Mouse (Mus musculus) heart, adult 2 months (tissue): Measurements from ENCODE around the gene Rhoc. TPM values are rescaled to one million over a fixed set of nuclear protein-coding genes. Genes with fewer than 3 reads are reported as not detected.

Experiments used
- DNase-seq, 2 experiments: peaks; one replicate each; pipeline ENCODE4 v3.0.0; 2021
- H3K27ac ChIP-seq: fragments of 200-600 bp; 2 replicates; pipeline ENCODE4 v1.8.1; 2022
- H3K27me3 ChIP-seq: fragments of 200-500 bp; 2 replicates; pipeline ENCODE4 v1.6.1; 2012; ENCODE audit warnings: mild to moderate bottlenecking, low read length, inconsistent platforms, mixed read lengths; ENCODE audit not compliant: control insufficient read depth, insufficient read depth
- H3K36me3 ChIP-seq: fragments of 200-500 bp; 2 replicates; pipeline ENCODE4 v1.6.1; 2012; ENCODE audit warnings: low read length, inconsistent platforms; ENCODE audit not compliant: control insufficient read depth, insufficient read depth
- H3K4me1 ChIP-seq: fragments of 200-500 bp; 2 replicates; pipeline ENCODE4 v1.6.1; 2011; ENCODE audit warnings: low read length; ENCODE audit not compliant: control insufficient read depth, insufficient read depth
- H3K4me3 ChIP-seq: fragments of 200-600 bp; 2 replicates; pipeline ENCODE4 v1.8.1; 2022
- H3K79me2 ChIP-seq: fragments of 200-500 bp; replicated peaks from 2 replicates; pipeline ENCODE4 v1.6.1; 2012; ENCODE audit warnings: mild to moderate bottlenecking, inconsistent platforms, low read length, moderate library complexity, mixed read lengths; ENCODE audit not compliant: control insufficient read depth, insufficient read depth
- H3K9ac ChIP-seq: fragments of 200-500 bp; 2 replicates; pipeline ENCODE4 v1.6.1; 2012; ENCODE audit warnings: low read depth, mild to moderate bottlenecking, control low read depth, inconsistent platforms, low read length, mixed read lengths
- CTCF ChIP-seq: fragments of 200-600 bp; IDR thresholded peaks from 2 replicates; pipeline ENCODE4 v1.8.1; 2022; ENCODE audit warnings: antibody characterized with exemption, mild to moderate bottlenecking, moderate library complexity
- EP300 ChIP-seq: fragments of 200-500 bp; IDR thresholded peaks from 2 replicates; pipeline ENCODE4 v1.6.1; 2011; ENCODE audit warnings: low read depth, low read length, control low read depth; ENCODE audit not compliant: insufficient read depth
- POLR2A ChIP-seq: fragments of 200-500 bp; IDR thresholded peaks from 2 replicates; pipeline ENCODE4 v1.6.1; 2011; ENCODE audit warnings: mild to moderate bottlenecking, low read depth, low read length, control low read depth; ENCODE audit not compliant: insufficient read depth
- WGBS: fragments of 180-500 bp; shearing (Covaris S2); methylation state at CpG from one replicate; pipeline ENCODE4 v1.1.7; 2018; 5-methylcytosine and 5-hydroxymethylcytosine counted together
- intact Hi-C: fragments of 180-260 bp; cut with DNase I; formaldehyde crosslinking; loops from one replicate; pipeline ENCODE4 v1.15.1; 2025
- polyA plus RNA-seq: library from polyadenylated mRNA; depleted of rRNA; stranded (reverse); fragments of >200 nt; gene quantifications from 2 replicates; pipeline ENCODE4 v1.2.3, GENCODE M21; 2012
- total RNA-seq, 2 experiments: library from RNA; stranded (reverse); gene quantifications; 2 replicates each; pipeline ENCODE4 v1.2.3; 2021

Rhoc gene
- total and polyA plus RNA-seq, 3 experiments, result 83.8 to 89.9 (median 85.3) TPM

DNA sequence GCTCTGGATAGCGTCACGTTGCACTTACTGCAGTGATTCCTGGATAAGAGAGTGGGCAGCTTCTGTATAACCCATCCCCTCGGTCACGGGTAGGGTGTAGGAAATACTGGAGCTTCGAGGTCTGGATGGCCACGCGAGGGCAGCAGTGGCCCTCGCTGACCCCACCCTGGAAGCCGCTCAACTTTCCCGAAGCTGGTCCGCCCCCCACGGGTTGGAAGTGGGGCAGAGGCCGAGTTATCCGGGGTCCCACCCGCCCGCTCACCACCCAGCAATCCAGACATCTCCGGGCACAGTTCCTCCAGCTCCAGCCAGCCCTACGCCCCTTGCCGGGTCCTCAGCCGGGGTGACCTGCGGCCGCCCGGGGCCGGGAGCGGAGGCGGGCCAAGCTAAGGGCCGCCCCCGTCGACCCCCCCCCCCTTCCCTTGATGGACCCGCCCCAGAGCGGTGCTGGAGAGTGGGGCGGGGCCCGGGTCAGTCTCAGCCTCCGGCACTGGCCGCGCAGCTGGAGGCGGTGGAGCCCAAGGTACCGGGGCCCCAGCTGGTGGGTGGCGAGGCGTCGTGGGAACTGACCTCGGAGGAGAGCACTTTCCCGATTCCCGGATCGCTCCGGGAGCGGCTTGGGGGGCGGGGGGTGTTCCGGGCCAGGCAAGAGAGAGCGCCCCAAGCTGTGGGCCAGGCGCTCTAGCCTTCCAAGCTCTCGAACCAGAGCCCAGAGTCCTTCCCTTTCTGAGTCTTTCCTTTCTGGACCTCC, 561 bp downstream of the Rhoc start:
- Histone ChIP-seq H3K27ac (peak overlapping the region; percentile 96), H3K27me3 (no peaks in the 10 kb centered on the region), H3K4me3 (peak overlapping the region; percentile 79), H3K9ac (peak overlapping the region; percentile 80), H3K79me2 (no peaks in the 10 kb centered on the region), H3K4me1 (peaks cover 26% of the 10 kb centered on the region), H3K36me3 (peaks cover 7% of the 10 kb centered on the region)
- intact Hi-C loops, result loop anchor here (1.0 to 5.0 kb wide), 4 partner anchors 30 to 267 kb away; partner anchors contain the start of genes Capza1, Mov10 and St7l
- TF ChIP-seq EP300 (peak; percentile 87), CTCF (peak; percentile 91), POLR2A (peak; percentile 72)
- WGBS, result 1% methylated on average over 48 of the region's 52 CpGs
- peak; percentile 90 to 91 for DNase-seq

DNA sequence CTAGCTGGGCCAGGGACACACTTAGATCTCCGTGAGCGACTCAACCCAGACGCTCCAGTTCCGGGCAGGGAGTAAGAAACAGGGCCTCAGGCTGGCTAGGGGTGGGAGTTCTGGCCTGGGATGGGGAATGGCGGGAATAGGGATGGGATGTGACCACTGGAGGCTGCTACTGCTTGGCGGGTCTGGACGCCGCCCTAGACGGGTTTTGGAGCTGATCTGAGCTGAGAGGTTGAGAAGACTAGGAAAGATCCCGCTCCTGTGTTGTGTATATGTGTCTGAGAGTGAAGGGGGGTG, 1.1 kb downstream of the Rhoc start:
- WGBS, result 5% methylated on average over 10 of the region's 10 CpGs
- TF ChIP-seq POLR2A (no peak), EP300 (no peak), CTCF (no peak)
- H3K27ac ChIP-seq, result peak overlapping the region; percentile 96
- intact Hi-C loops, result loop anchor here (1.0 to 5.0 kb wide), 2 partner anchors 178 to 266 kb away; no protein-coding TSS in a partner anchor
- no peaks in the 10 kb centered on the region for H3K79me2 ChIP-seq
- peak overlapping the region; percentile 80 for H3K9ac ChIP-seq
- H3K36me3 ChIP-seq, result peaks cover 12% of the 10 kb centered on the region
- peak; percentile 38 to 66 for DNase-seq
- H3K4me3 ChIP-seq, result peak overlapping the region; percentile 79
- peaks cover 29% of the 10 kb centered on the region for H3K4me1 ChIP-seq
- no peaks in the 10 kb centered on the region for H3K27me3 ChIP-seq

DNA sequence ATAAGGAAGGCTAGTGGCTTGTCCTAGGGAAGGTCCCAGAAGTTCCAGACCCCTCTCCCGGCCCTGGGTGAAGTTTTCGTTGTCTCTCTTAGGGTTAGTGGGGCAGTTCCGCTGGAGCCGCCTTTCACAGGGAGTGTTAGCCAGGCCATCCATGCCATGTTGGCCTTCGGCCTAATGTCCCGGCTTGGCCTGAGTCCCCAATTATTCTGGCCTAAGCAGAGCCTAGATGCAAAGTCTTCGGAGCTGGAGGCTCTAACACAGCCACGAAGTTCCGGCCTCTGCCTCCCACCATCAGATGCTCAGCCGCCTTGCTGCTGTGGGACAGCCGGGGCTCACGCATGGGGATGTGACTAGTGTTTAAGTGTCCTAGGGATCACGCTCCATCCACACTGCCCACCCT, 1.6 kb downstream of the Rhoc start:
- WGBS, result 8% methylated on average over 13 of the region's 13 CpGs
- peak overlapping the region; percentile 79 for H3K4me3 ChIP-seq
- H3K9ac ChIP-seq, result peak overlapping the region; percentile 80
- H3K79me2 ChIP-seq, result no peaks in the 10 kb centered on the region
- TF ChIP-seq CTCF (no peak), EP300 (no peak), POLR2A (no peak)
- intact Hi-C loops, result loop anchor here (1.0 to 5.0 kb wide), 2 partner anchors 177 to 265 kb away; no protein-coding TSS in a partner anchor
- peak; percentile 77 for DNase-seq
- peaks cover 12% of the 10 kb centered on the region for H3K36me3 ChIP-seq
- H3K4me1 ChIP-seq, result peaks cover 30% of the 10 kb centered on the region
- H3K27me3 ChIP-seq, result no peaks in the 10 kb centered on the region
- peak overlapping the region; percentile 96 for H3K27ac ChIP-seq

DNA sequence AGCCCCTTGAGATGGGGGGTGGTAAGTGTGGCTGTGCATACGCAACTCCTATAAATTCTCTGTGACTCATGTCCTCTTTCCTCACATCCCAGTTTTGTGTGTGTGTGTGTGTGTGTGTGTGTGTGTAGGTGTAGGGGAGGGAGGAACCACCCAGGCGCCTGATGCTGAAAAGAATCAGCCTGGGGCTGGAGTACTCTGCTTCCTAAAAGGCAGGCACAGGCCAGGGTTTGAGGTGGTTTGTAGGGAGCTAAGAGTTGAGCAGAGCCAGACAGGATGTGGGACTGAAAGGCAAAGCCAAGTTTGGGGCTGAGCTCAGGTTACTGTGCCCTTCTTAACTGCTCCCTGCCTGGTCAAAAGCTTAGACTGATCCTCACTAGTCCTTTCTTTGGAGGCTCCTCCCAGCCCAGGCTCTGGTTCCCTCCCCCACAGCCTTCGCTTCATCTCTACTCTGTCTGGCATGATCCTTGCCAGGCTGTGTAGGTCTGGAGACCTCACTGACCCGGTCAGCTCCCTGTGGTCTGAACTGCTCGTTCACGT, 2.3 kb downstream of the Rhoc start:
- peak; percentile 51 to 54 for DNase-seq
- Histone ChIP-seq H3K27me3 (no peaks in the 10 kb centered on the region), H3K4me1 (peaks cover 30% of the 10 kb centered on the region), H3K79me2 (no peaks in the 10 kb centered on the region), H3K36me3 (peaks cover 12% of the 10 kb centered on the region), H3K4me3 (peak overlapping the region; percentile 79), H3K9ac (peak overlapping the region; percentile 80), H3K27ac (peak overlapping the region; percentile 96)
- intact Hi-C loops, result no loop called here
- 7% methylated on average over 6 of the region's 6 CpGs for WGBS
- TF ChIP-seq CTCF (no peak), EP300 (0 out of 2 replicates have a peak, but pooled peaks have one; percentile 32), POLR2A (peak; percentile 41; the same call in 1 of the 2 replicates)

DNA sequence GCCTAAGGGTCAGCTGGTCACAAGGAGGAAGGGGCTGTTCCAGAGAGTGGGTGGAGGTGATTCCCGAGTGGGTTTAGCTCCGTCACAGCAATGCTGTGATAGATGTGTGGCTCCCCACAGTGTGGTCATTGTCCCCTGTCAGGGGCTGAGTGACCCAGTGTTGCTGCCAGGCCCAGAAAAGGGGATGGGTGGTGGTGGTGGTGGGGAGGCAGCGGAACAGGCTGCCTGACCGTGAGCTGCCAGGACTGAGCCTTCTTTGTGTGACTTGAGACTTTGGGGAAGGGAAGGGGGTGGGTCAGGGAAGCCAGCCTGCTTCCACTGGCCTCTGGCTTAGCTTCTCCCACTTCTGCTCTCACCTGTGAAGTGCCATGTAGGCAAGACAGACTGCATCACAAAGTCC, 2.8 kb downstream of the Rhoc start:
- 25% methylated on average over 4 of the region's 4 CpGs for WGBS
- H3K27me3 ChIP-seq, result no peaks in the 10 kb centered on the region
- DNase-seq, result no peak
- no peak for TF ChIP-seq EP300
- TF ChIP-seq CTCF, result no peak
- intact Hi-C loops, result no loop called here
- H3K4me1 ChIP-seq, result peaks cover 30% of the 10 kb centered on the region
- peaks cover 12% of the 10 kb centered on the region for H3K36me3 ChIP-seq
- H3K79me2 ChIP-seq, result no peaks in the 10 kb centered on the region
- peak overlapping the region; percentile 80 for H3K9ac ChIP-seq
- peak overlapping the region; percentile 79 for H3K4me3 ChIP-seq
- peak overlapping the region; percentile 96 for H3K27ac ChIP-seq

DNA sequence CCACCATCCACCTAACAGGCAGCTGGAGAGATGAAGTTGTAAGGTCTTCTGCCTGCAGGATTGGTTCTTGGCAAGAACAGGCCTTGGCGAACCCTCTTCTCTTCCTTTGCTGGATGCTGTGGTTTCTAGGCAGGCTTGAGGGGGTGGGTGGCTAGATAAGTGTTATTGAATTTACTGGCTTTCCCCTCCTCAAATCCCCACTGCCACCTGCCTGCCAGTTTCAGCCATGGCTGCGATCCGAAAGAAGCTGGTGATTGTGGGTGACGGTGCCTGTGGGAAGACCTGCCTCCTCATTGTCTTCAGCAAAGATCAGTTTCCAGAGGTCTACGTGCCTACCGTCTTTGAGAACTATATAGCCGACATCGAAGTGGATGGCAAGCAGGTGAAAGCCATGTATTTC, 3.5 kb downstream of the Rhoc start:
- no peaks in the 10 kb centered on the region for H3K27me3 ChIP-seq
- TF ChIP-seq CTCF (no peak), POLR2A (no peak), EP300 (no peak)
- peaks cover 30% of the 10 kb centered on the region for H3K4me1 ChIP-seq
- H3K9ac ChIP-seq, result no peak overlapping the region
- H3K36me3 ChIP-seq, result peaks cover 12% of the 10 kb centered on the region
- intact Hi-C loops, result no loop called here
- 69% methylated on average over 8 of the region's 8 CpGs for WGBS
- H3K4me3 ChIP-seq, result no peak overlapping the region
- H3K27ac ChIP-seq, result peak overlapping the region; percentile 96
- no peak for DNase-seq
- no peaks in the 10 kb centered on the region for H3K79me2 ChIP-seq
